Mouse (Mus musculus) heart, embryonic 13.5 days (tissue): ENCODE data around the gene Tsacc. TPM values are rescaled to one million over a fixed set of nuclear protein-coding genes. Genes with fewer than 3 reads are reported as not detected.

Source experiments
- ATAC-seq: fragments of 200-750 bp; cut with Nextera tagmentation; 2 replicates; pipeline ENCODE4 v1.8.0; 2017; ENCODE audit warnings: moderate TSS enrichment; ENCODE audit not compliant: insufficient number of reproducible peaks, low FRiP score, low TSS enrichment; ENCODE audit errors: extremely low read depth
- H3K27ac ChIP-seq: fragments of 300-500 bp; sonication (generic); replicated peaks from 2 replicates; pipeline ENCODE4 v1.5.1; 2015; ENCODE audit warnings: moderate library complexity, mild to moderate bottlenecking, inconsistent platforms
- H3K27me3 ChIP-seq: fragments of 300-500 bp; sonication (generic); replicated peaks from 2 replicates; pipeline ENCODE4 v1.6.1; 2015; ENCODE audit warnings: mild to moderate bottlenecking, inconsistent platforms
- H3K36me3 ChIP-seq: fragments of 300-500 bp; sonication (generic); 2 replicates; pipeline ENCODE4 v1.6.1; 2015; ENCODE audit warnings: mild to moderate bottlenecking, inconsistent platforms
- H3K4me1 ChIP-seq: fragments of 300-500 bp; sonication (generic); 2 replicates; pipeline ENCODE4 v1.6.1; 2015; ENCODE audit warnings: inconsistent platforms
- H3K4me2 ChIP-seq: fragments of 300-500 bp; sonication (generic); 2 replicates; pipeline ENCODE4 v1.6.1; 2015; ENCODE audit warnings: inconsistent platforms, mild to moderate bottlenecking, moderate library complexity
- H3K4me3 ChIP-seq: fragments of 300-500 bp; sonication (generic); 2 replicates; pipeline ENCODE4 v1.5.1; 2015; ENCODE audit warnings: moderate library complexity, mild to moderate bottlenecking, inconsistent platforms
- H3K9ac ChIP-seq: fragments of 300-500 bp; sonication (generic); 2 replicates; pipeline ENCODE4 v1.6.1; 2015; ENCODE audit warnings: inconsistent platforms, mild to moderate bottlenecking, moderate library complexity
- H3K9me3 ChIP-seq: fragments of 300-500 bp; sonication (generic); 2 replicates; pipeline ENCODE4 v1.6.1; 2016; ENCODE audit warnings: inconsistent platforms
- WGBS: fragments of 180-500 bp; shearing (Covaris S2); methylation state at CpG from one replicate; pipeline ENCODE4 v1.1.7; 2015; ENCODE audit warnings: mixed read lengths; 5-methylcytosine and 5-hydroxymethylcytosine counted together
- polyA plus RNA-seq: library from polyadenylated mRNA; unstranded; fragments of >200 nt; fragmentation: Nextera tagmentation; extraction: Ambion mirVana; gene quantifications from 2 replicates; pipeline ENCODE4 v1.2.1, GENCODE M21; 2015

Tsacc gene
- polyA plus RNA-seq, 1 experiment from 2014 or later = 13.7 TPM

DNA sequence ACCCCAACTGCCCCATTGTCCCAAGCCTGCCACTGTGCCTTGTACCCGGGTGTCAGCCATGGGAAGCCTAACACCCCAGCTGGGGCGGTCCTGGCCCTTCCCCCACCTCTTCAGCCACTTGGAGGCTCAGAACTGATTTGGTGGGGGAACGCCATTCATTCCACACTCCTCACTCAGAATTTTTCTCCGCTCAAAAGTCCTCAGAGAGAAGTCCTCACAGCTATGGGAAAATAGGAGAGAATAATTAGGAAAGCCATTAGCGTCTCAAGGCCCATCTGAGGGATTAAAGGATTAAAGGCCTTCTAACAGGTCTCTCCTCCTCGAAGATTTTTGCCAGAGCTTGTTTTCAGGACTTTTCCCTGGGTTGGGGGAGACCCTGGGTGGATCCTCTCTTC, 59.6 kb downstream of the Tsacc start:
- ATAC-seq = no peak
- H3K4me2 ChIP-seq = no peak overlapping the region
- H3K4me1 ChIP-seq = peaks cover 5% of the 10 kb centered on the region; the same call in 1 of the 2 replicates
- no peak overlapping the region for H3K4me3 ChIP-seq
- H3K27me3 ChIP-seq = peaks cover 100% of the 10 kb centered on the region
- no peak overlapping the region for H3K9ac ChIP-seq
- H3K9me3 ChIP-seq = no peaks in the 10 kb centered on the region
- WGBS = 24% methylated on average over 6 of the region's 6 CpGs
- no peaks in the 10 kb centered on the region for H3K36me3 ChIP-seq
- H3K27ac ChIP-seq = no peak overlapping the region

DNA sequence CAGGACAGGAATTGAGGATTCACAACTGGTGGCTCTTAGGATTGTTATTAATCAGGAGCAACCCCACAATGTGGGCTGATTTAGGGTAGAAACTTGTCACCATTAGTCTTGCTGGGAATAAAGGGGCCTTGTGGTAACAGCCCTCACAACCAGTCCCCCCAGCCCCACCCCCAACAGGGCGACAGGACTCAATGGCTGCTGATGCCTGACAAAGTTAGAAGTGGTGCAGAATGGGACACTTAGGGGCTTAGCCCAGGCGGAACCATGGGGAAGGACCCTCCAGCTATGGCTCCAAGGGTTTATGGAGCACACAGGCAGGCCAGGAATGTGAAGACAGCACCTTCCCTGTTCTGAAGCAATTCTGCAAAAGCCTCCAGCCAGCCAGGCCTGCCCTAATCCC, 61.2 kb downstream of the Tsacc start:
- ATAC-seq = no peak
- H3K27me3 ChIP-seq = peaks cover 100% of the 10 kb centered on the region
- 48% methylated on average over 2 of the region's 2 CpGs for whole genome bisulfite sequencing

DNA sequence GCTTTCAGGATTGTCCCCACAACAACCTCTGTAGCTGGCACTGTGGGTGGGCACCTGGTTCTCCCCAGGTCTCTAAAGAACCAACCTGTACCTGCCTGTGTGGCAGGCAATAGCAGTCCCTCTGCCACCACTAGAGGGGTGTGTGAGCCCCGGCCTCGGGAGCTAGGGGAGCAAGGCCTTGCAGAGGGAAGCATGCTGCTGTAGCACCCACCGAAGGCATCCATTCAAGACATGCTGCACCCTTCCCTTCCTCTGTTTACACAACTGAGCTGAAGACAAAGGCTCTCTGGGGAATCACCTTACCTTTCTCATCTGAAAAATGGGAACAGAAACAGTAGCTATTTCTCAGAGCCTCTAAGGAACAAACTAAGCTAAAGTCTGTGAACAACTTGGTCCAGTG, 61.6 kb downstream of the Tsacc start:
- peaks cover 100% of the 10 kb centered on the region for H3K27me3 ChIP-seq
- 9% methylated on average over 3 of the region's 3 CpGs for WGBS
- no peak overlapping the region for H3K27ac ChIP-seq
- no peak overlapping the region for H3K4me2 ChIP-seq
- no peaks in the 10 kb centered on the region for H3K4me1 ChIP-seq
- H3K9ac ChIP-seq = no peak overlapping the region
- no peak overlapping the region for H3K4me3 ChIP-seq
- H3K36me3 ChIP-seq = no peaks in the 10 kb centered on the region
- no peak for ATAC-seq
- H3K9me3 ChIP-seq = no peaks in the 10 kb centered on the region

More for the DNA sequence above, 61.2 kb downstream of the Tsacc start:
- H3K27ac ChIP-seq = no peak overlapping the region
- no peak overlapping the region for H3K9ac ChIP-seq
- H3K4me1 ChIP-seq = no peaks in the 10 kb centered on the region
- no peak overlapping the region for H3K4me3 ChIP-seq
- no peak overlapping the region for H3K4me2 ChIP-seq
- H3K9me3 ChIP-seq = no peaks in the 10 kb centered on the region
- H3K36me3 ChIP-seq = no peaks in the 10 kb centered on the region

DNA sequence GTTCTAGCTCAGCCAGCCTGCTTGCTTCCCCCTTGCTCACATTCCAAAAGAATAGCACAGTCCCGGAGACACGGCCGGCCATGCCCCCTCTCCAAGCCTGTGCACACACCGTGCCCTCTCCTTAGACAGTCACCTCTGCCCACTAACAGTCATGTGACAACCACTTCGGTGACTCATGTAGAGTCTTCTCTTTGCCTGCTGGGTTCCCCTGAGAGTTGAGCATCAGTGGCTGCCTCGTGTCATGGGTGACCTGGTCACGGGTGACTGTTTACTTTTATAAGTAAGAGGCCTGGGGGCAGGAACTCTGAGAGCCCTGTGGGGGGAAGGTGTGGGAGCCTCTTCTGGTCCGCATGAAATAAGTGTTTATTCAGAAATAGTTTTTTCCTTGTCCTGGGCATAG, 62.8 kb downstream of the Tsacc start:
- Histone ChIP-seq H3K27ac (no peak overlapping the region), H3K27me3 (peaks cover 100% of the 10 kb centered on the region), H3K9me3 (no peaks in the 10 kb centered on the region), H3K9ac (no peak overlapping the region), H3K36me3 (no peaks in the 10 kb centered on the region), H3K4me1 (no peaks in the 10 kb centered on the region), H3K4me2 (no peak overlapping the region), H3K4me3 (no peak overlapping the region)
- 56% methylated on average over 8 of the region's 8 CpGs for WGBS
- no peak for ATAC-seq

DNA sequence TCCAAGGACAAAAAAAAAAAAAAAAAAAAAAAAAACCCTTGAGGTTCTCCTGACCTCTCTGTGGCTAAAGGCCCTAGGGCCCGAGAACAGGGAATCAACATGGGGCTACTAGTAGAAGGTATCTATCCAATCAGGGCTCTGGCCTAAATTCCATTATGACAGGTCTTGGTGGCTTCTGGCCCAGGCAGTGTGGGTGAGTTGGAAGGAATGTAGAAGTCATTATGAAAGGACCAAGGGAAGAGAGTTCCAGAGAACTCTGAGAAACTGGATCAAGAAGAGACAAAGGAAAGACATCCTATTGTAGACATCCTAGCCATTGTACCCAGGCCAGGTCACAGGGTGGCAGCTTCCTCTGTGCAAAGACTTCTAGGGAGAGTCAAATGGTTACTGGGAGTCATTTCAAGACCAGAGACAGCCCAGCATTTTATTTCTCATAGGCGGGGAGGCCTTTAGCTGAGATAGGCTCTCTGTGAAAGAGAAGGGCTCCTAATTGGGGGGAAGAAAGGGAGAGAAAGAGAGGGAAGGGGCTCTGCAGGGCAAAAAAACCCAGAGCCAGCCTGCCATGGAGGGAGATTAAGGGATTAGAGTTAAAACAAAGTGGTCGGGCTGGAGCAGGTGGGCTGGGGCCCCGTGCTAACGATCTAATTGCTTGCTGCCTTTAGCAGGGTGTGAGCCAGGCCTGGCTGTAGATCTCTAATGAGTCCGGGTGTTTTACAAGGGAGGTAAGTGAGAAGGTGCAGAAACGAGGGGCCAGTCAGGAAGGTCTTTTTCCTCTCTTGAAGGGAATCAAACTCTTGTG, 63.7 kb downstream of the Tsacc start:
- H3K9ac ChIP-seq = no peak overlapping the region
- no peak overlapping the region for H3K27ac ChIP-seq
- no peak overlapping the region for H3K4me2 ChIP-seq
- no peaks in the 10 kb centered on the region for H3K4me1 ChIP-seq
- no peak for ATAC-seq
- H3K27me3 ChIP-seq = peaks cover 100% of the 10 kb centered on the region
- H3K36me3 ChIP-seq = no peaks in the 10 kb centered on the region
- no peak overlapping the region for H3K4me3 ChIP-seq
- no peaks in the 10 kb centered on the region for H3K9me3 ChIP-seq
- 27% methylated on average over 7 of the region's 7 CpGs for WGBS

Other genes starting within 250 kb of the Tsacc start
- 144 and 156 TPM in 2 replicates for gene Naxe, start 238.5 kb downstream of the Tsacc start, polyA plus RNA-seq
- not detected in 2 replicates for gene Ttc24, start 218.7 kb downstream of the Tsacc start, polyA plus RNA-seq
- gene Iqgap3, start 215.0 kb downstream of the Tsacc start, polyA plus RNA-seq = 22.7 and 24.2 TPM in 2 replicates
- gene Mef2d, start 154.6 kb downstream of the Tsacc start, polyA plus RNA-seq = 35.5 and 37.1 TPM in 2 replicates
- gene Rhbg, start 42.3 kb downstream of the Tsacc start, polyA plus RNA-seq = 0.13 and 0.76 TPM in 2 replicates
- gene Gm38392, start 9.8 kb downstream of the Tsacc start, polyA plus RNA-seq = 0.79 TPM in 1 of 2 replicates, not detected in the other
- gene Cct3, start 117 bp upstream of the Tsacc start, polyA plus RNA-seq = 400 and 448 TPM in 2 replicates
- 160 and 173 TPM in 2 replicates for gene Glmp, start 28.0 kb upstream of the Tsacc start, polyA plus RNA-seq
- 1.6 TPM in 2 replicates for gene Tmem79, start 39.1 kb upstream of the Tsacc start, polyA plus RNA-seq
- gene Smg5, start 39.3 kb upstream of the Tsacc start, polyA plus RNA-seq = 43.9 and 44.2 TPM in 2 replicates
- 2.6 and 3.8 TPM in 2 replicates for gene Paqr6, start 67.6 kb upstream of the Tsacc start, polyA plus RNA-seq
- not detected in 2 replicates for gene Bglap3, start 75.7 kb upstream of the Tsacc start, polyA plus RNA-seq
- gene Bglap2, start 81.7 kb upstream of the Tsacc start, polyA plus RNA-seq = not detected in 2 replicates
- gene Bglap, start 87.5 kb upstream of the Tsacc start, polyA plus RNA-seq = not detected in 2 replicates
- 110 and 112 TPM in 2 replicates for gene Pmf1, start 113.3 kb upstream of the Tsacc start, polyA plus RNA-seq
- gene Slc25a44, start 128.1 kb upstream of the Tsacc start, polyA plus RNA-seq = 12.0 and 12.5 TPM in 2 replicates
- 1.3 and 1.7 TPM in 2 replicates for gene Sema4a, start 164.2 kb upstream of the Tsacc start, polyA plus RNA-seq
- 86.7 and 97.1 TPM in 2 replicates for gene Lmna, start 213.0 kb upstream of the Tsacc start, polyA plus RNA-seq
- 9.9 and 10.1 TPM in 2 replicates for gene Mex3a, start 235.4 kb upstream of the Tsacc start, polyA plus RNA-seq